Mouse (Mus musculus) effector memory CD4-positive, alpha-beta T cell, adult 7 months (primary cell): Measurements from ENCODE around the gene Ccr8. TPM values are rescaled to one million over a fixed set of nuclear protein-coding genes. Genes with fewer than 3 reads are reported as not detected.

ENCODE experiments used
- polyA plus RNA-seq: library from polyadenylated mRNA; unstranded; fragments of 100-300 nt; shearing (Covaris generic); gene quantifications from one replicate; pipeline ENCODE4 v1.2.1, GENCODE M21; 2017

Ccr8 gene
- polyA plus RNA-seq: 6.7 TPM

GRCm38 (mm10) chr9:120091696-120092238 lies at the start of gene Ccr8:
Ccr8 (plus strand) TSS chr9:120092114.

GRCm38 (mm10) chr9:120069779-120070178 lies 22.1 kb upstream of the Ccr8 start, which contains the start of gene Cx3cr1:
Cx3cr1 (minus strand) TSS chr9:120069879.

GRCm38 (mm10) chr9:120110211-120111018 lies 18.5 kb downstream of the Ccr8 start, which contains the start of gene Slc25a38:
Slc25a38 (plus strand) TSS chr9:120110374.

GRCm38 (mm10) chr9:120127538-120128251 lies 35.8 kb downstream of the Ccr8 start, which contains the start of gene Rpsa:
Rpsa (plus strand) TSS chr9:120127689.

Other genes starting within 250 kb of the Ccr8 start
- gene Wdr48, start 197.2 kb upstream of the Ccr8 start, polyA plus RNA-seq: 58.3 TPM
- gene Gorasp1, start 154.5 kb upstream of the Ccr8 start, polyA plus RNA-seq: 1.2 TPM
- 0.12 TPM for gene Ttc21a, start 154.5 kb upstream of the Ccr8 start, polyA plus RNA-seq
- 365 TPM for gene Csrnp1, start 107.5 kb upstream of the Ccr8 start, polyA plus RNA-seq
- gene Xirp1, start 68.5 kb upstream of the Ccr8 start, polyA plus RNA-seq: not detected
- 1.3 TPM for gene Cx3cr1, start 22.2 kb upstream of the Ccr8 start, polyA plus RNA-seq
- 42.9 TPM for gene Slc25a38, start 18.3 kb downstream of the Ccr8 start, polyA plus RNA-seq
- 1,578 TPM for gene Rpsa, start 35.6 kb downstream of the Ccr8 start, polyA plus RNA-seq
- gene Mobp, start 57.6 kb downstream of the Ccr8 start, polyA plus RNA-seq: 0.60 TPM
- gene Myrip, start 209.4 kb downstream of the Ccr8 start, polyA plus RNA-seq: not detected